Mouse (Mus musculus): ENCODE measurements at regions not wholly inside any gene's neighbourhood (a gene's known extent, or its start where the extent isn't known, plus 50 kb on each side); places are given as distances from the start of the nearest gene placed in this dataset.
A peak's percentile ranks its signal among the peaks of the same experiment; 100 is the strongest.
"Not testable (repeated sequence)": the region's sequence is repeated elsewhere in the genome, so short reads cannot be mapped to it uniquely, and the experiment has no call there.

- DNase-seq (ENCODE audit: low spot score in 2 of 2) = not testable (repeated sequence)
Observed at GRCm38 (mm10) chr14:112534971-112535370, 779.4 kb upstream of the Tpm3-rs7 start.

- DNase-seq (ENCODE audit: low spot score in 2 of 2) = no peak
Observed at GRCm38 (mm10) chr14:112535914-112536313, 778.5 kb upstream of the Tpm3-rs7 start.

- DNase-seq (ENCODE audit: low spot score in 2 of 2) = no peak
Observed at GRCm38 (mm10) chr14:112542261-112542660, 772.1 kb upstream of the Tpm3-rs7 start.

GRCm38 (mm10) chr14:112548798-112549197, 765.6 kb upstream of the Tpm3-rs7 start:
- no peak for DNase-seq (ENCODE audit: low spot score in 2 of 2)

GRCm38 (mm10) chr14:112562246-112562645, 752.2 kb upstream of the Tpm3-rs7 start:
- DNase-seq (ENCODE audit: low spot score in 2 of 2) = no peak

GRCm38 (mm10) chr14:112594715-112595114, 719.7 kb upstream of the Tpm3-rs7 start:
- DNase-seq (ENCODE audit: low spot score in 2 of 2) = no peak

GRCm38 (mm10) chr14:112620701-112621100, 693.7 kb upstream of the Tpm3-rs7 start:
- DNase-seq (ENCODE audit: low spot score in 2 of 2) = no peak

- DNase-seq (ENCODE audit: low spot score in 2 of 2) = no peak
Observed at GRCm38 (mm10) chr14:112657634-112658033, 656.8 kb upstream of the Tpm3-rs7 start.

- DNase-seq (ENCODE audit: low spot score in 2 of 2) = no peak
Observed at GRCm38 (mm10) chr14:112659819-112660218, 654.6 kb upstream of the Tpm3-rs7 start.

- DNase-seq (ENCODE audit: low spot score in 2 of 2) = no peak
Observed at GRCm38 (mm10) chr14:112680684-112681083, 633.7 kb upstream of the Tpm3-rs7 start.

GRCm38 (mm10) chr14:112686037-112686436, 628.4 kb upstream of the Tpm3-rs7 start:
- DNase-seq (ENCODE audit: low spot score in 2 of 2) = peak; percentile 7 to 13

- no peak for DNase-seq (ENCODE audit: low spot score in 2 of 2)
Observed at GRCm38 (mm10) chr14:112719513-112719912, 594.9 kb upstream of the Tpm3-rs7 start.

Data from left cerebral cortex, adult 9 months (tissue).